Mouse (Mus musculus) fat pad, adult 2 months (tissue): ENCODE measurements at regions not wholly inside any gene's neighbourhood (a gene's known extent, or its start where the extent isn't known, plus 50 kb on each side); places are given as distances from the start of the nearest gene placed in this dataset.

Experiments
- DNase-seq: peaks from one replicate; pipeline ENCODE4 v3.0.0-alpha.2; 2011; ENCODE audit warnings: low read depth, low spot score; ENCODE audit errors: extremely low read depth

- no peak for DNase-seq
These were observed 128.6 kb downstream of the Tmem17 start for GRCm38 (mm10) chr11:22640371-22640990.

GRCm38 (mm10) chr11:22641450-22641849 is 129.6 kb downstream of the Tmem17 start:
- DNase-seq, result no peak

- DNase-seq, result no peak
These were observed 132.2 kb downstream of the Tmem17 start for GRCm38 (mm10) chr11:22644010-22644625.

- no peak for DNase-seq
These were observed 133.0 kb downstream of the Tmem17 start for GRCm38 (mm10) chr11:22644877-22645276.

- no peak for DNase-seq
These were observed 134.5 kb downstream of the Tmem17 start for GRCm38 (mm10) chr11:22646192-22646936.

GRCm38 (mm10) chr11:22648275-22648674 is 136.4 kb downstream of the Tmem17 start:
- no peak for DNase-seq

GRCm38 (mm10) chr11:22650771-22651170 is 138.9 kb downstream of the Tmem17 start:
- DNase-seq, result no peak

GRCm38 (mm10) chr11:22651313-22651712 is 139.4 kb downstream of the Tmem17 start:
- no peak for DNase-seq

- DNase-seq, result no peak
These were observed 140.0 kb downstream of the Tmem17 start for GRCm38 (mm10) chr11:22651911-22652310.

- no peak for DNase-seq
These were observed 141.0 kb downstream of the Tmem17 start for GRCm38 (mm10) chr11:22652931-22653330.

- DNase-seq, result no peak
These were observed 141.5 kb downstream of the Tmem17 start for GRCm38 (mm10) chr11:22653366-22653765.

GRCm38 (mm10) chr11:22657635-22658034 is 145.7 kb downstream of the Tmem17 start:
- DNase-seq, result no peak

- no peak for DNase-seq
These were observed 149.2 kb downstream of the Tmem17 start for GRCm38 (mm10) chr11:22661072-22661471.

- no peak for DNase-seq
These were observed 150.0 kb downstream of the Tmem17 start for GRCm38 (mm10) chr11:22661713-22662551.

- no peak for DNase-seq
These were observed 154.1 kb downstream of the Tmem17 start for GRCm38 (mm10) chr11:22665978-22666377.

- no peak for DNase-seq
These were observed 154.5 kb downstream of the Tmem17 start for GRCm38 (mm10) chr11:22666378-22666777.

- no peak for DNase-seq
These were observed 156.3 kb downstream of the Tmem17 start for GRCm38 (mm10) chr11:22668220-22668619.

- peak; percentile 16 for DNase-seq
These were observed 157.4 kb downstream of the Tmem17 start for GRCm38 (mm10) chr11:22669267-22669666.

GRCm38 (mm10) chr11:22671791-22672490 is 160.1 kb downstream of the Tmem17 start:
- no peak for DNase-seq

- DNase-seq, result no peak
These were observed 163.2 kb downstream of the Tmem17 start for GRCm38 (mm10) chr11:22675047-22675446.

GRCm38 (mm10) chr11:22675754-22676153 is 163.9 kb downstream of the Tmem17 start:
- DNase-seq, result no peak
